Mouse (Mus musculus) kidney, adult 2 months (tissue): ENCODE data around the gene Mccc1. TPM values are rescaled to one million over a fixed set of nuclear protein-coding genes. Genes with fewer than 3 reads are reported as not detected.

Experiments used
- DNase-seq: peaks from one replicate; pipeline ENCODE4 v3.0.0; 2021
- H3K27ac ChIP-seq: fragments of 200-500 bp; 2 replicates; pipeline ENCODE4 v1.5.1; 2012; ENCODE audit warnings: low read depth, low read length, control low read depth, inconsistent platforms; ENCODE audit not compliant: insufficient read depth
- H3K27me3 ChIP-seq: fragments of 200-500 bp; replicated peaks from 2 replicates; pipeline ENCODE4 v1.6.1; 2012; ENCODE audit warnings: mild to moderate bottlenecking, moderate library complexity, low read length, inconsistent platforms; ENCODE audit not compliant: control insufficient read depth, insufficient read depth
- H3K36me3 ChIP-seq: fragments of 200-500 bp; 2 replicates; pipeline ENCODE4 v1.6.1; 2012; ENCODE audit warnings: mild to moderate bottlenecking, moderate library complexity, low read length, inconsistent platforms; ENCODE audit not compliant: control insufficient read depth, insufficient read depth
- H3K4me1 ChIP-seq: fragments of 200-500 bp; 2 replicates; pipeline ENCODE4 v1.6.1; 2011; ENCODE audit warnings: low read length; ENCODE audit not compliant: control insufficient read depth, insufficient read depth
- H3K4me3 ChIP-seq: fragments of 200-500 bp; 2 replicates; pipeline ENCODE4 v1.5.1; 2011; ENCODE audit warnings: mild to moderate bottlenecking, low read depth, low read length, control low read depth; ENCODE audit not compliant: insufficient read depth
- CTCF ChIP-seq: fragments of 200-500 bp; conservative IDR thresholded peaks from 2 replicates; pipeline ENCODE4 v1.5.1; 2011; ENCODE audit warnings: low read depth, mild to moderate bottlenecking, control low read depth, low read length, moderate library complexity, mixed read lengths; ENCODE audit not compliant: insufficient read depth, insufficient read length
- POLR2A ChIP-seq: fragments of 200-500 bp; IDR thresholded peaks from one replicate; pipeline ENCODE4 v1.6.1; 2011; ENCODE audit warnings: low read depth, low read length, control low read depth
- WGBS: fragments of 180-500 bp; shearing (Covaris S2); methylation state at CpG from one replicate; pipeline ENCODE4 v1.1.7; 2018; 5-methylcytosine and 5-hydroxymethylcytosine counted together
- polyA plus RNA-seq: library from polyadenylated mRNA; depleted of rRNA; stranded (reverse); fragments of >200 nt; gene quantifications from 2 replicates; pipeline ENCODE4 v1.2.3, GENCODE M21; 2012

Mccc1 gene
- polyA plus RNA-seq, 1 experiment, result 73.7 TPM

GRCm38 (mm10) chr3:35931896-35932727 lies 68.4 kb downstream of the Mccc1 start:
- Histone ChIP-seq H3K4me3 (peak overlapping the region; percentile 85), H3K27me3 (no peaks in the 10 kb centered on the region), H3K36me3 (no peaks in the 10 kb centered on the region), H3K27ac (peak overlapping the region; percentile 97), H3K4me1 (peaks cover 8% of the 10 kb centered on the region)
- no peak for TF ChIP-seq POLR2A
- no peak for TF ChIP-seq CTCF
- WGBS, result 4% methylated on average over 62 of the region's 65 CpGs
- DNase-seq, result peak; percentile 62

GRCm38 (mm10) chr3:35931359-35931758 lies 69.1 kb downstream of the Mccc1 start:
- 14% methylated on average over 7 of the region's 7 CpGs for WGBS
- Histone ChIP-seq H3K4me3 (peak overlapping the region; percentile 85), H3K27me3 (no peaks in the 10 kb centered on the region), H3K4me1 (peaks cover 8% of the 10 kb centered on the region), H3K36me3 (no peaks in the 10 kb centered on the region), H3K27ac (peak overlapping the region; percentile 97)
- DNase-seq, result peak; percentile 76
- no peak for TF ChIP-seq POLR2A
- TF ChIP-seq CTCF, result no peak

DNA sequence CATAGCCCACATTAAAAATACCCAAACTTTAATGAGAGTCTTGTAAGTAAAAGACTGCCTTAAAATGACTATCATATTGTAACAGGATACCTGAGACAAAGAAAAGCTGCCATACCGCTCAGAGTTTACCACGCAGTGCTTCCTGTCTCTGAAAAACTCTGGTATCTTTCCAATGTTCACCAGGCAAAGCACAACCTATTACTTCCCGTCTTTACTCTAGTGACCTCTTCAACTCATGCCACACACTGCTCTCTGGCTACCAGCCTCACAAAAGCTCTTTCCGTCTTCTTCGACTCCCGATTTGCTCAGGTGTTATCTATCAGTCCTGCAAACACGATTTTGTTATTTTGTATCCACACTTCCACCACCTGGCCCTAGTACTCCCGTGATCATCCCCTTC lies 70.6 kb downstream of the Mccc1 start:
- H3K36me3 ChIP-seq, result no peaks in the 10 kb centered on the region
- H3K4me1 ChIP-seq, result peaks cover 12% of the 10 kb centered on the region
- WGBS, result 20% methylated on average over 8 of the region's 8 CpGs
- no peak overlapping the region for H3K27ac ChIP-seq
- no peaks in the 10 kb centered on the region for H3K27me3 ChIP-seq
- no peak for DNase-seq
- TF ChIP-seq CTCF (no peak), POLR2A (no peak)
- H3K4me3 ChIP-seq, result no peak overlapping the region

DNA sequence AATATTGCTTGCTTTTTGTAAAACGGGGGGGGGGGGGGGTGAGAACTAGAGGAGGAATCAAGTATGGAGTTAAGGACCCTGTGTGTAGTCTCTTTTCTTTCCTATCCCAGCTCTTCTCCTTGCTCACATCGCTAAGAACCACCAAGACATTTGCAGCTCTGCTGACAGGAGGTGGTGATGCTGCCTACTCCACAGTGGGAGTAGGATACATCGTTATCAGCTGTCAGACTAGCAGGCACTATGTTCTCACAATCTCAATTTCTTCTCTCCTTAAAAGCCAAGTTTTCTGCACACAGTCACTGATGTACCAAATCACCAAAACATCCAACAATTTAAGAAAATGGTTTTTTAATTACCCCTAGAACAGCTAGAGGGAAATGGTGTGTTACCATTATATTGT lies 71.1 kb downstream of the Mccc1 start:
- WGBS, result 47% methylated on average over 3 of the region's 3 CpGs
- peaks cover 12% of the 10 kb centered on the region for H3K4me1 ChIP-seq
- no peak for DNase-seq

DNA sequence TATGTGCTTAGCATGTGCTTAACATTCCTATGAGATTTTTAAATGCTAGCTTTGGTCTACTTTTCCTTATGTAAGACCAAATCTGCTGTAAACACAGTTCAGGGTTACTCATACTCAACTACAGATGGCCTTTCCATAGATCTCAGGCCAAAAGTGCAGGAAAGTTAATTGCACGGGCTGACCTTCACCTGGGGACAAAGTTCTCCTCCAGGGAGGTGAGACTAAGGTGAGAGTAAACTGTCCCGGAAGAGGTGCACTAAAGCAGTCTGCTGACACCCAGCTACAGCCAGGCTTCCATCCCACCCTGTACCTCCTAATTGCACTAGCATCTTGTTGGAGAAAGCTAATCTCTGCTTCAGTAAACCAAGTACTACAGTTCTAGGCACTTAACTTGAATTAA lies 74.6 kb downstream of the Mccc1 start:
- Histone ChIP-seq H3K27ac (peak overlapping the region; percentile 30; the same call in 1 of the 2 replicates), H3K27me3 (no peaks in the 10 kb centered on the region), H3K4me1 (peaks cover 20% of the 10 kb centered on the region; the same call in 1 of the 2 replicates), H3K36me3 (no peaks in the 10 kb centered on the region), H3K4me3 (no peak overlapping the region)
- DNase-seq, result peak; percentile 45
- WGBS, result 27% methylated on average over 2 of the region's 2 CpGs
- TF ChIP-seq POLR2A (no peak), CTCF (no peak)

More for the DNA sequence above, 71.1 kb downstream of the Mccc1 start:
- H3K4me3 ChIP-seq, result no peak overlapping the region
- H3K27me3 ChIP-seq, result no peaks in the 10 kb centered on the region
- H3K27ac ChIP-seq, result no peak overlapping the region; the same call in 1 of the 2 replicates
- no peaks in the 10 kb centered on the region for H3K36me3 ChIP-seq
- TF ChIP-seq CTCF, result no peak
- no peak for TF ChIP-seq POLR2A

DNA sequence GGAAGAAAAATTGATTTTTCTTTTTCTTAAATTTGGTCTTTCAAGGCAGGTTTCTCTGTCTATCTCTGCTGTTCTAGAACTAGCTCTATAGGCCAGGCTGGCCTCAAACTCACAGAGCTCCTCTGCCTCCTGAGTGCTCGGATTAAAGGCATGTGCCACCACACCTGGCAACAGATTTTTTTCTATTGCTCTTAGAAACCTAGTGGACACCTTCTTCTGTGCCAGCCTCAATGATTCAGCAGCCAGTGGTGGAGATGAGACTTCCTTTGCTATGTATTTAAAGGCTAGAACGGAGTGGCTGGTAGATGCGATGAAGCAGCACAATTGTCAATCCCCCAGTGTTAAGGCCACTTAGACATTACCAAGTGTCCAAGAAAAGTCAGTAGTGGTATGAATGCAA lies 76.5 kb downstream of the Mccc1 start:
- Histone ChIP-seq H3K4me3 (no peak overlapping the region), H3K4me1 (peaks cover 15% of the 10 kb centered on the region; the same call in 1 of the 2 replicates), H3K27me3 (no peaks in the 10 kb centered on the region), H3K27ac (no peak overlapping the region), H3K36me3 (no peaks in the 10 kb centered on the region)
- WGBS, result 75% methylated on average over 3 of the region's 3 CpGs
- no peak for DNase-seq
- TF ChIP-seq CTCF (no peak), POLR2A (no peak)

DNA sequence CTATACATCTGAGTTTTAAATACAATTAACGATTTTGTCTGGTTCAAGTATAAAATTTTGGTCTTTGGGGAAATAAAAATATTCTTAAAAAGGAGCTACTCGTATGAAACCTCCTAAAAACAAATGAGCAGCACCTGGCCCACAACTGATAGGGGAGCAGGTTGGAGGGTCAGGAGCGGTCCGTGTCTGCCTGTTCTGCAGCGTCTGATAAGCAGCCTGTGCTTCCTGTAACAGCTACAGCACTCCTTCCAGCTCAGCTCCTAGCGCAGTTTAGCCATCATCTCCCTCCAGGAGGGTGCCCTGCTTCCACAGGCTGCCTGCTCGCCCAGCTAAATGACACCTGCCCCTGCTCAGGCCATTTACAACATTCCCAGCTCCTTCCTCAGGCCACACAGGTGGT lies 77.0 kb downstream of the Mccc1 start:
- peaks cover 15% of the 10 kb centered on the region; the same call in 1 of the 2 replicates for H3K4me1 ChIP-seq
- H3K36me3 ChIP-seq, result no peaks in the 10 kb centered on the region; the same call in 1 of the 2 replicates
- TF ChIP-seq CTCF, result no peak
- no peak for TF ChIP-seq POLR2A
- no peak overlapping the region for H3K4me3 ChIP-seq
- DNase-seq, result no peak
- 54% methylated on average over 7 of the region's 7 CpGs for WGBS
- no peaks in the 10 kb centered on the region for H3K27me3 ChIP-seq
- no peak overlapping the region for H3K27ac ChIP-seq
